Comparison of ENCODE assay signal across 23 mouse cellular contexts in genomic region chr13:23659636-23660366, GRCm38 (mm10). TPM values are rescaled to one million over a fixed set of nuclear protein-coding genes. Genes with fewer than 3 reads are reported as not detected.
A peak's percentile ranks its signal among the peaks of the same experiment; 100 is the strongest.
DNase-seq lines count a peak whose midpoint lies in the region; ATAC-seq and TF ChIP-seq lines count a peak whose summit lies in the region.
"Had no signal": no experiment of that assay in that cellular context is flagged by ENCODE, and none has a peak within 500 bp of the region (broad histone marks: within the 10 kb centered on the region; RNA-seq: fewer than 3 reads in every experiment).

No protein-coding gene starts in this region.

- 0 out of 2 replicates have a peak, but pooled peaks cover 5% of the 10 kb centered on the region for H3K4me1 ChIP-seq in kidney, postnatal 0 days (replicated peaks; ENCODE audit: insufficient read depth, low read length)
- H3K4me1 ChIP-seq: embryonic facial prominence, embryonic 15.5 days; forebrain, embryonic 15.5 days; heart, embryonic 10.5 days; hindbrain, embryonic 10.5 days; hindbrain, embryonic 15.5 days had no signal

- intact Hi-C loops in left cerebral cortex, postnatal 25 days (cut with DNase I), result no loop called here

- H3K4me3 ChIP-seq in kidney, postnatal 0 days (replicated peaks; ENCODE audit: low read depth, low read length), result no peak overlapping the region
- no peak overlapping the region for H3K4me3 ChIP-seq in myocyte
- H3K4me3 ChIP-seq: embryonic facial prominence, embryonic 15.5 days; forebrain, embryonic 15.5 days; heart, embryonic 10.5 days; hindbrain, embryonic 10.5 days; hindbrain, embryonic 15.5 days had no signal

- no peak overlapping the region for H3K4me2 ChIP-seq in kidney, postnatal 0 days (ENCODE audit: low read length)
- peak overlapping the region; percentile 3 for H3K4me2 ChIP-seq in myocyte (ENCODE audit: low read depth)
- H3K4me2 ChIP-seq: embryonic facial prominence, embryonic 15.5 days; forebrain, embryonic 15.5 days; hindbrain, embryonic 15.5 days had no signal

- no peak overlapping the region for H3ac ChIP-seq in myocyte (ENCODE audit: control insufficient read depth, insufficient read length)

- TF ChIP-seq POLR2A in myocyte (IDR thresholded peaks at IDR 0.05; ENCODE audit: insufficient read length, low read depth), result no peak

- no peaks in the 10 kb centered on the region for H3K27me3 ChIP-seq in kidney, postnatal 0 days (ENCODE audit: insufficient read depth, low read length)
- no peaks in the 10 kb centered on the region for H3K27me3 ChIP-seq in myocyte (ENCODE audit: control insufficient read depth, insufficient read depth, insufficient read length)
- H3K27me3 ChIP-seq: embryonic facial prominence, embryonic 15.5 days; forebrain, embryonic 15.5 days; hindbrain, embryonic 15.5 days had no signal

- DNase-seq in kidney, postnatal 0 days (ENCODE audit: low spot score), result peak; percentile 61
- DNase-seq in kidney, postnatal 25 days, result no peak
- peak; percentile 9 for DNase-seq in 416B (ENCODE audit: low read depth)
- DNase-seq in NIH3T3 (ENCODE audit: low read depth), result peak; percentile 71
- no peak for DNase-seq in frontal cortex, postnatal 25 days (ENCODE audit: low spot score in 2 of 2)
- DNase-seq in left cerebral cortex, postnatal 25 days (ENCODE audit: low spot score in 2 of 2), result no peak
- DNase-seq: adrenal gland, postnatal 10 days; B cell, adult 2 months; cerebellum, adult 11-12 months; cerebellum, adult 9-11 months; cerebellum, postnatal 36 days; gastrocnemius, postnatal 10 days; heart, adult 18-20 months; heart, postnatal 14 days had no signal

- H3K36me3 ChIP-seq in kidney, postnatal 0 days (ENCODE audit: insufficient read depth, low read length), result no peaks in the 10 kb centered on the region
- no peaks in the 10 kb centered on the region for H3K36me3 ChIP-seq in myocyte (ENCODE audit: control insufficient read depth, insufficient read depth)
- H3K36me3 ChIP-seq: embryonic facial prominence, embryonic 15.5 days; forebrain, embryonic 15.5 days; heart, embryonic 10.5 days; hindbrain, embryonic 10.5 days; hindbrain, embryonic 15.5 days had no signal

- no peaks in the 10 kb centered on the region for H3K9me3 ChIP-seq in kidney, postnatal 0 days (replicated peaks; ENCODE audit: low read length)
- H3K9me3 ChIP-seq: embryonic facial prominence, embryonic 15.5 days; forebrain, embryonic 15.5 days; heart, embryonic 10.5 days; hindbrain, embryonic 10.5 days; hindbrain, embryonic 15.5 days had no signal

- ATAC-seq in kidney, postnatal 0 days (replicated peaks; ENCODE audit: low FRiP score, low read depth), result no peak
- ATAC-seq: CD4-positive, CD25-positive, alpha-beta regulatory T cell, adult 4 months; forebrain, embryonic 15.5 days; intestine, embryonic 16.5 days had no signal

- no peak for TF ChIP-seq CTCF in kidney, postnatal 0 days (IDR thresholded peaks at IDR 0.05; ENCODE audit: low read depth)

- H3K79me2 ChIP-seq in myocyte (ENCODE audit: control insufficient read depth, insufficient read depth), result no peaks in the 10 kb centered on the region

- H3K9ac ChIP-seq in kidney, postnatal 0 days (ENCODE audit: low read depth, low read length), result no peak overlapping the region
- H3K9ac ChIP-seq: embryonic facial prominence, embryonic 15.5 days; forebrain, embryonic 15.5 days; hindbrain, embryonic 15.5 days had no signal

- no peak overlapping the region for H3K27ac ChIP-seq in kidney, postnatal 0 days
- H3K27ac ChIP-seq: embryonic facial prominence, embryonic 15.5 days; forebrain, embryonic 15.5 days; heart, embryonic 10.5 days; hindbrain, embryonic 10.5 days; hindbrain, embryonic 15.5 days had no signal

- 56% methylated on average over 6 of the region's 6 CpGs for WGBS in kidney, postnatal 0 days

TF ChIP-seq in myocyte, 11 proteins besides CTCF, POLR2A, EP300 and RAD21:
- TF ChIP-seq E2F4 (IDR thresholded peaks at IDR 0.05; ENCODE audit: insufficient read depth) (no peak), MAX (IDR thresholded peaks at IDR 0.05; ENCODE audit: low read depth) (no peak), TCF12 (IDR thresholded peaks at IDR 0.05; ENCODE audit: insufficient read depth, poor library complexity, severe bottlenecking) (no peak), TCF3 (IDR thresholded peaks at IDR 0.05; ENCODE audit: insufficient read length, low read depth) (no peak), MYOD1 (IDR thresholded peaks at IDR 0.05; ENCODE audit: control insufficient read depth in 1 of 3, insufficient read length in 2 of 3, low read depth in 2 of 3) (no peak), SRF (IDR thresholded peaks at IDR 0.05; ENCODE audit: control insufficient read depth, insufficient read length, low read depth) (no peak), POLR2AphosphoS2 (IDR thresholded peaks at IDR 0.05; ENCODE audit: insufficient read length, low read depth) (no peak), USF1 (IDR thresholded peaks at IDR 0.05; ENCODE audit: low read depth) (no peak), REST (IDR thresholded peaks at IDR 0.05; ENCODE audit: insufficient read depth, insufficient read length) (no peak), MYOG (IDR thresholded peaks at IDR 0.05; ENCODE audit: control insufficient read depth in 1 of 3, insufficient read depth in 1 of 3, insufficient read length in 2 of 3, low read depth in 2 of 3) (no peak), CEBPB (IDR thresholded peaks at IDR 0.05; ENCODE audit: insufficient read depth, poor library complexity, severe bottlenecking) (no peak)

RNA-seq across cellular contexts. Expression of gene Hist1h2ac, which starts 23.9 kb away (rescaled TPM):
- polyA plus RNA-seq in kidney, postnatal 0 days (2015; fragmentation: Nextera tagmentation; extraction: Ambion mirVana), result 0.75 and 1.1 TPM in 2 replicates
- polyA plus RNA-seq in myocyte (2012; fragmentation: generic; extraction: Trizol), result 1.3 TPM
- total RNA-seq in left cerebral cortex, postnatal 25 days (2021), result 1 to 10 TPM; 2.1 to 2.4 TPM

RNA-seq across cellular contexts. Expression of gene Hist1h2bc, which starts 24.2 kb away (rescaled TPM):
- 132 and 139 TPM in 2 replicates for polyA plus RNA-seq in kidney, postnatal 0 days (2015; fragmentation: Nextera tagmentation; extraction: Ambion mirVana)
- polyA plus RNA-seq in myocyte (2012; fragmentation: generic; extraction: Trizol), result 113 TPM
- total RNA-seq in left cerebral cortex, postnatal 25 days (2021), result 10 to 100 TPM; 32.7 to 35.0 TPM

RNA-seq across cellular contexts. Expression of gene Hist1h1t, which starts 35.8 kb away (rescaled TPM):
- polyA plus RNA-seq in kidney, postnatal 0 days (2015; fragmentation: Nextera tagmentation; extraction: Ambion mirVana), result not detected in 2 replicates
- polyA plus RNA-seq in myocyte (2012; fragmentation: generic; extraction: Trizol), result 0.05 TPM
- not detected for total RNA-seq in left cerebral cortex, postnatal 25 days (2021)
- total RNA-seq: heart, adult 18-20 months had no signal
- polyA plus RNA-seq: CD4-positive, CD25-positive, alpha-beta regulatory T cell, adult 4 months; embryonic facial prominence, embryonic 15.5 days; forebrain, embryonic 11.5 days; forebrain, embryonic 15.5 days; hindbrain, embryonic 10.5 days; hindbrain, embryonic 15.5 days had no signal

RNA-seq across cellular contexts. Expression of gene Hist1h1e, which starts 37.4 kb away (rescaled TPM):
- polyA plus RNA-seq in kidney, postnatal 0 days (2015; fragmentation: Nextera tagmentation; extraction: Ambion mirVana), result 13.0 and 14.3 TPM in 2 replicates
- 4.7 TPM for polyA plus RNA-seq in myocyte (2012; fragmentation: generic; extraction: Trizol)
- total RNA-seq in left cerebral cortex, postnatal 25 days (2021), result 10 to 100 TPM; 53.2 to 67.9 TPM

RNA-seq across cellular contexts. Expression of gene Hist1h4c, which starts 38.5 kb away (rescaled TPM):
- polyA plus RNA-seq in kidney, postnatal 0 days (2015; fragmentation: Nextera tagmentation; extraction: Ambion mirVana), result 5.2 and 7.4 TPM in 2 replicates
- polyA plus RNA-seq in myocyte (2012; fragmentation: generic; extraction: Trizol), result 0.56 TPM
- 100 to 1,000 TPM in 1 of 2 experiments, 10 to 100 TPM in 1; 94.8 to 129 TPM for total RNA-seq in left cerebral cortex, postnatal 25 days (2021)

Comparison
In these comparisons a context has a peak if more than half of its experiments do, and no peak if none do; other contexts are left out.
1. DNase-seq: peak in kidney, postnatal 0 days (single experiment), 416B (single experiment) and NIH3T3 (single experiment); none in kidney, postnatal 25 days (0 of 2), frontal cortex, postnatal 25 days (0 of 2) and left cerebral cortex, postnatal 25 days (0 of 2).